Mouse (Mus musculus) intestine, embryonic 14.5 days (tissue): Measurements from ENCODE around the gene Fshr. TPM values are rescaled to one million over a fixed set of nuclear protein-coding genes. Genes with fewer than 3 reads are reported as not detected.
"Not testable (repeated sequence)": the region's sequence is repeated elsewhere in the genome, so short reads cannot be mapped to it uniquely, and the experiment has no call there.

Experiments used
- ATAC-seq: fragments of 200-750 bp; cut with Nextera tagmentation; replicated peaks from 2 replicates; pipeline ENCODE4 v1.8.0; 2017; ENCODE audit warnings: low read depth, moderate number of reproducible peaks, moderate TSS enrichment, moderate library complexity; ENCODE audit not compliant: low FRiP score, low TSS enrichment
- DNase-seq: peaks from one replicate; pipeline ENCODE4 v3.0.0-alpha.2; 2018; ENCODE audit warnings: low spot score
- H3K27ac ChIP-seq: fragments of 300-500 bp; sonication (generic); 2 replicates; pipeline ENCODE4 v1.5.1; 2014; ENCODE audit warnings: low read depth, mild to moderate bottlenecking, control low read depth
- H3K27me3 ChIP-seq: fragments of 300-500 bp; sonication (generic); replicated peaks from 2 replicates; pipeline ENCODE4 v1.6.1; 2014; ENCODE audit warnings: low read length, control low read depth; ENCODE audit not compliant: control insufficient read depth, insufficient read depth
- H3K36me3 ChIP-seq: fragments of 300-500 bp; sonication (generic); 2 replicates; pipeline ENCODE4 v1.6.1; 2014; ENCODE audit warnings: low read length, control low read depth; ENCODE audit not compliant: control insufficient read depth, insufficient read depth
- H3K4me1 ChIP-seq: fragments of 300-500 bp; sonication (generic); replicated peaks from 2 replicates; pipeline ENCODE4 v1.6.1; 2014; ENCODE audit warnings: low read length, control low read depth, mixed read lengths; ENCODE audit not compliant: control insufficient read depth, insufficient read depth
- H3K4me2 ChIP-seq: fragments of 300-500 bp; sonication (generic); 2 replicates; pipeline ENCODE4 v1.6.1; 2014; ENCODE audit warnings: low read length
- H3K4me3 ChIP-seq: fragments of 300-500 bp; sonication (generic); 2 replicates; pipeline ENCODE4 v1.5.1; 2014; ENCODE audit warnings: low read depth, low read length, control low read depth, mixed read lengths
- H3K9ac ChIP-seq: fragments of 300-500 bp; sonication (generic); 2 replicates; pipeline ENCODE4 v1.6.1; 2014; ENCODE audit warnings: mild to moderate bottlenecking, low read length
- H3K9me3 ChIP-seq: fragments of 300-500 bp; sonication (generic); 2 replicates; pipeline ENCODE4 v1.6.1; 2016; ENCODE audit warnings: low read length, control low read depth; ENCODE audit not compliant: control insufficient read depth
- WGBS: fragments of 180-500 bp; shearing (Covaris S2); extraction: QIAGEN DNeasy Blood & Tissue Kit; methylation state at CpG from one replicate; pipeline ENCODE4 v1.1.7; 2014; 5-methylcytosine and 5-hydroxymethylcytosine counted together
- polyA plus RNA-seq: library from polyadenylated mRNA; unstranded; fragments of >200 nt; fragmentation: Nextera tagmentation; extraction: Ambion mirVana; gene quantifications from 2 replicates; pipeline ENCODE4 v1.2.1, GENCODE M21; 2014

Gene Fshr
- polyA plus RNA-seq, 1 experiment from 2014 or later = not detected

DNA sequence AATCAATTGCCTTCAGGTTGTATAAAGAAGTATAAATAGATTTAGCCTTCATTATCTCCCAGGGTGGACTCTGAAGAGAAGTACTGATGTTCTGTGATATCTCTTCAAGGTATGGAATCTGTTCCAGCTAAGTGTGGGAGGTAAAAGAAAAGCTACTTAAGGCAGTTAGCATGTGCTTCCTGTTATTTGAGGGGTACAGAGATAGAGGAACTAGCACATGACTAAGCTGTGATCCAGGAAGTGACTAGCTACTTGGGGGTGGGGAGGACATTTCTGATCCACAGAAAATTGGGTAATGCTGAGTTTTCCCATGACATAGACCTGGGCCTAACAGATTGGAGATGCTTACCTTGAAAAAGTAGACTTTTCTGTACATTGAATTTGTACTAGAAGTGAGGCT, 86.5 kb downstream of the Fshr start:
- Histone ChIP-seq H3K9me3 (no peaks in the 10 kb centered on the region), H3K9ac (no peak overlapping the region), H3K4me3 (no peak overlapping the region), H3K27me3 (no peaks in the 10 kb centered on the region), H3K36me3 (no peaks in the 10 kb centered on the region), H3K4me1 (no peaks in the 10 kb centered on the region), H3K4me2 (no peak overlapping the region), H3K27ac (no peak overlapping the region)
- DNase-seq = no peak
- ATAC-seq = no peak

DNA sequence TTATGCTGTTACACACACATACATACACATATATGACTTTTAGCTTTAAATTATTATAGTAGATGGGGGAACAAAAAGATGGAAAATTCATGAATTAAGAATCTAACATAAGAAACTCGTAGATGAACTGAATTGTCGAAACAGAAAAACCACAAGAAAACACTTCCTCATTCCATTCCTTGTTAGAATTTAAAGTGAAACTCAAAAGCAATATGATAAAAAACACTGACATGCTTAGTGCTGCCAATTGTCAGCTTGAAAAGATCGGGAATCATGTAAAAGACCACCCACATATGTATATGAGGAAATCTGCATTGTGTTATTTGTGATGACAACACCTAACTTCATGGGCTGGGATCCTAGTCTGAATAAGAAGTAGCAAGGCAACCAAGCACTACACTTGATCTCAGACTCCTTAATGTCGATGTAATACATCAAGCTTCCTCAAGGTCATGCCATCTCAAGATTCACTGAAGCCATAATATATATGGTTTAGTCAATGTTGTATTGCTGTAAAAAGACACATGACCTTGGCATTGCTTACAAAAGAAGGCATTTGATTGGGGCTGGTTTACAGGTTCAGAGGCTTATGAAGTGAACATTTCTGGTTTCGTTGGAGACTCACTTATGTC, 99.6 kb downstream of the Fshr start:
- Histone ChIP-seq H3K4me2 (no peak overlapping the region), H3K36me3 (no peaks in the 10 kb centered on the region), H3K4me1 (no peaks in the 10 kb centered on the region), H3K4me3 (no peak overlapping the region), H3K9me3 (no peaks in the 10 kb centered on the region), H3K9ac (no peak overlapping the region), H3K27me3 (no peaks in the 10 kb centered on the region), H3K27ac (no peak overlapping the region)
- ATAC-seq (no peak), DNase-seq (no peak)
- 77% methylated on average over 5 of the region's 5 CpGs for WGBS

DNA sequence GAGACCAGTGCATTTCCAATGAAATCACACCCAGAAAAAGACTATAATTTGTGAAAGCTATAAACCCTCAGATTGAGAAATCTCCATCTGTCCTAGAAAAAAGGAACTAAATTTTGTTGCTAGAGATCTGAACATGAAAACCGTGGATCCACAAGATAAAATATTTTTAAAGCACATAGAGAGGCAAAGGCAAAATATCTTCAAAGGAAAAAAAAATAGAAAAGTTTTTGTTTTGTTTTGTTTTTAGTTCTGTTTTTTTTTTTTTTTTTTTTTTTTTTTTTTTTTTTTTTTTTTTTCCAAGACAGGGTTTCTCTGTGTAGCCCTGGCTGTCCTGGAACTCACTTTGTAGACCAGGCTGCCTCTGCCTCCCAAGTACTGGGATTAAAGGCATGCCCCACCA, 100.7 kb downstream of the Fshr start:
- H3K36me3 ChIP-seq, DNase-seq, H3K9me3 ChIP-seq, H3K4me1 ChIP-seq, ATAC-seq, H3K4me2 ChIP-seq, H3K27ac ChIP-seq, H3K9ac ChIP-seq, H3K4me3 ChIP-seq, H3K27me3 ChIP-seq: not testable (repeated sequence)
- WGBS = 72% methylated on average over 1 of the region's 1 CpGs

DNA sequence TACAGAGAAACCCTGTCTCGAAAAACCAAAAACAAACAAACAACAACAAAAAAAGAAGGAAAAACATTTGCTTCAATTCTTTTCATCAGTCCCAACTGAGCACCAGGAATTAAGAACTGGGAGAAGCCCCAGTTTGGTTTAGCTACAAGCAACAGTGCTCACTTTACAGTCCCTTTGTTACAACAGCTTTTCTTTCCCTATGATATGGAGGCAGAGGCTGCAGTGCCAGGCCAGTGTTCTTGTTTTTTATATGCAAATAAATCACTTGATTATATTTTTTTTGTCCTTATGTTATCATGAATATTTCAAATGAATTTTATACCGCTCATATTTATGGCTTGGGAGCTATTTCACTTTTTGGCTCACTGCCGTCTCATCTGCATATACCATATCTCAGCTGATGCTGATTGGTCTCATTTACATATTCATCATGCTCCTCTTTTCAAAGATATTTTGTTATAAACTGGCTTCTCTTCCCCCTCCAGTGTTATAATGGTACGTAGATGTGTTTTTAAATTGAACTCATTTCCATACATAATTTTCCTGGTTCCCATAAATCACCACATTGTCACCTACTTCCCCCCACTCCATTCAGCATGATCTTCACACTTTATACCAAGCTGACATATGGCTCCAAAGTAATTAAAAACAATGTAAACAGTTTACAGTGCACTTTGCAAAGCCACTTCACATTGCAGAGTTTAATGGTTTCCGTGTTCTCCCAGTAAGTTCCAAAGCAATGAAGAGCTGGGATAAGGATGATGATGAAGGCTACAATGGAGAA, 110.6 kb downstream of the Fshr start:
- Histone ChIP-seq H3K4me2 (no peak overlapping the region), H3K4me3 (no peak overlapping the region), H3K27ac (no peak overlapping the region), H3K36me3 (no peaks in the 10 kb centered on the region), H3K4me1 (no peaks in the 10 kb centered on the region), H3K27me3 (no peaks in the 10 kb centered on the region), H3K9ac (no peak overlapping the region), H3K9me3 (no peaks in the 10 kb centered on the region)
- 87% methylated on average over 5 of the region's 5 CpGs for WGBS
- DNase-seq = no peak
- ATAC-seq = no peak

DNA sequence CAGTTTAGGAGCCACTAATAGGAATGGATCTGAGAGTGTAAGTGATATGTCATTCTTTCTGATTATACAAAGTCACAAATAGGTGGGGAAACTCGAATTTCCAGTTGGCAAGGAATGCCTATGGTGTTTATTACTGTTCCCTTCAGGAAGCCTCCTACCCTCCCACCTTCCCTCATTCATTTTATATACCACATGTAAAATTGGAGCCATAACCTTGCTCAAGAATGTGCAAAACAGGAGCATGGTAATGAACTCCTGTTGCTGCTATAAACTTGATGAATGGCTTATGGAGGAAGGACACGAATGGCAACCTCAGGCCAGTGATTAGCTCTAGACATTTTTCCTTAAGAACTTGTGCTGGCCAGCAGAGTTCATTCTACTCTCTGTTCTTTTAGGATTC, 117.6 kb downstream of the Fshr start:
- H3K9me3 ChIP-seq = no peaks in the 10 kb centered on the region
- H3K9ac ChIP-seq = no peak overlapping the region
- no peaks in the 10 kb centered on the region for H3K36me3 ChIP-seq
- DNase-seq (no peak), ATAC-seq (no peak)
- WGBS = 51% methylated on average over 2 of the region's 2 CpGs
- H3K4me1 ChIP-seq = no peaks in the 10 kb centered on the region
- H3K4me3 ChIP-seq = no peak overlapping the region
- H3K27me3 ChIP-seq = no peaks in the 10 kb centered on the region
- H3K27ac ChIP-seq = no peak overlapping the region
- no peak overlapping the region for H3K4me2 ChIP-seq

DNA sequence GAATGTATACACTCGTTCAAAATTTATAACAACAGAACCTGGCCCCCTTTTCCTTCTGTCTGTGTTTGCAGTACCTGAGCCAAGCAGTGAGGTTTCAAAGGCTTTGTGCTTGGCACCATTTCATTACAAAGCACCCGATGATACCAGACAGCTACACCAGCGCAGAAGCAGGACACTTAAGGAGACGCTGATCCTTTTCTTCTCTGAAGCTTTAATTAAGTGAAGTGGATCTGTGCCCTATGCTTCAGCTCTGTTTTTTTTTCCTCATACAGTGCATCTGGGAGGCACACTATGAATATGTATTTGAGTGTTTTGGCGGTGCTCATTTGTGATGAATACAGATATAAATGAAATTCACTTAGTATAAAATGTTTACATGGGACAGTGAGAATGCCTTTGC, 120.8 kb downstream of the Fshr start:
- ATAC-seq (no peak), DNase-seq (no peak)
- no peak overlapping the region for H3K9ac ChIP-seq
- H3K9me3 ChIP-seq = no peaks in the 10 kb centered on the region
- no peaks in the 10 kb centered on the region for H3K4me1 ChIP-seq
- H3K4me2 ChIP-seq = no peak overlapping the region
- H3K36me3 ChIP-seq = no peaks in the 10 kb centered on the region
- H3K27ac ChIP-seq = no peak overlapping the region
- H3K4me3 ChIP-seq = no peak overlapping the region
- WGBS = 69% methylated on average over 5 of the region's 5 CpGs
- no peaks in the 10 kb centered on the region for H3K27me3 ChIP-seq

DNA sequence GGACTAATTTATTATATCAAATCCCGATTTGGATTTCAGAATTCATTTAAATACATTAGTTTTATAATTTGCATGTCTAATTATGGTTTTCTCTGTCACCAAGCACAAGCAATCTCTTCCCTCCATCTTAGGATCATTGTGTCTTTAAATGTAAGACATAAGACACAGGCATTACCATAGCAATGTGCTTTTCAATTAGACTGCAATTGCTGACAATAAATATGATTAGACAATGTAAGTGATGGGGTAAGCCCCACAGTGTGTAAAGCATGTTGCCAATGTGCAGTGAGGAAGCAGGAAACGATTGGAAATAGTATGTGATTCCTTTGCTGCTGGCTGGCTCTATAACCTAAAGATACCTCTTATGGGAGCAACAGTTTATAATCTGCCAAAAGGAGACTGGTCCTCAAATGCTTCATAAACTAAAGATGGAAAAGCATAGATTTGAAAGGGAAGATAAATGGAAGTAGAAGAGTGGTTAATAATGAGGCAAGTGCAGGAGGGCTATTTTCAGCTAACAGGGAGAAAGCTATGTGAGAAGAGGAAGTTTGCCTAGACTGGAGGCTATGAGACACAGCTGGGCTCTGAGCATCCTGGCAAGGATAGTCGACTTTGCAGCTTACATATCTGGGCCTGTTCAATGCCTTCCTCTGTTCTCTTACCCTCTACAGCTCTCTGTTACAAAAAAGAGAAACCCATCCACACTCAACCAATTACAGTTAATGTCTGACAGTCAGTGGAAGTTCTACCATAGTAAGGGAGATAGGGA, 136.0 kb downstream of the Fshr start:
- 58% methylated on average over 3 of the region's 3 CpGs for WGBS
- no peaks in the 10 kb centered on the region for H3K4me1 ChIP-seq
- H3K27ac ChIP-seq = no peak overlapping the region
- no peak overlapping the region for H3K9ac ChIP-seq
- no peaks in the 10 kb centered on the region for H3K9me3 ChIP-seq
- no peaks in the 10 kb centered on the region for H3K27me3 ChIP-seq
- H3K4me2 ChIP-seq = no peak overlapping the region
- DNase-seq (no peak), ATAC-seq (no peak)
- H3K4me3 ChIP-seq = no peak overlapping the region
- no peaks in the 10 kb centered on the region for H3K36me3 ChIP-seq

DNA sequence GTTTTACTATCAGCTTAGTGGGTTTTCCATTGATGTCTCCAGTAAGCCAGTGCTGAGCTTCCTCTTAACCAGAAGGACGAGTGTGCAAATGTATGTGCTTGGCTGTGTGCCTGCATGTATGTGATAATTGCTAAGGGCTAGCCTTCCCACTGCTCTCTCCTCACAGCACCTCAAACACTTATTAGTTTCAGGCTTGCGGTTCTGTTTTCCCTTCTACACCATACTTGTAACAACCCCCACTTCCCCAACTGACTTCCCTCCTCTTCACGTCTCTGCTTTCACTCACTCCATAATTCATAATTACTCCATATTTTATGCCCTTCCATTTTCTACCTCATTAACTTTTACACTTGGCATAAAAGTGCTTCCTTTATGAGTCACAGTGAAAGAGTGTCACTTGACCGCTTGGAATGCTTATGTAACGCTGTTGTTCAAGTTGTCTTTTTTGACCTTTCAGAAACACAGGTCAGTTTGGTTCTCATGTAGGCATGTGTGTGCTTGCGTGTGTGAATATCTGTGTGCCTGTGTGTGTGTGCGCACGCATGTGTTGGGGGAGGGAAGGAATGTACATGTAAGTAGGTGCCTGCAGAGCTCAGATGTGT, 138.0 kb downstream of the Fshr start:
- ATAC-seq (no peak), DNase-seq (no peak)
- Histone ChIP-seq H3K4me2 (no peak overlapping the region), H3K27ac (no peak overlapping the region), H3K4me1 (no peaks in the 10 kb centered on the region), H3K9me3 (no peaks in the 10 kb centered on the region), H3K9ac (no peak overlapping the region), H3K4me3 (no peak overlapping the region), H3K36me3 (no peaks in the 10 kb centered on the region), H3K27me3 (no peaks in the 10 kb centered on the region)
- WGBS = 85% methylated on average over 8 of the region's 8 CpGs
